Mouse (Mus musculus) embryonic fibroblast, embryonic 13.5 days (primary cell): ENCODE results near the gene Mtor.

Source experiments
- CTCF ChIP-seq: IDR thresholded peaks from 2 replicates; pipeline ENCODE4 v1.5.1; 2011; ENCODE audit warnings: mild to moderate bottlenecking, control low read depth, low read length, moderate library complexity, borderline replicate concordance; ENCODE audit not compliant: insufficient read depth
- POLR2A ChIP-seq: IDR thresholded peaks from 2 replicates; pipeline ENCODE4 v1.6.1; 2011; ENCODE audit warnings: low read depth, mild to moderate bottlenecking, control low read depth, low read length, moderate library complexity

DNA sequence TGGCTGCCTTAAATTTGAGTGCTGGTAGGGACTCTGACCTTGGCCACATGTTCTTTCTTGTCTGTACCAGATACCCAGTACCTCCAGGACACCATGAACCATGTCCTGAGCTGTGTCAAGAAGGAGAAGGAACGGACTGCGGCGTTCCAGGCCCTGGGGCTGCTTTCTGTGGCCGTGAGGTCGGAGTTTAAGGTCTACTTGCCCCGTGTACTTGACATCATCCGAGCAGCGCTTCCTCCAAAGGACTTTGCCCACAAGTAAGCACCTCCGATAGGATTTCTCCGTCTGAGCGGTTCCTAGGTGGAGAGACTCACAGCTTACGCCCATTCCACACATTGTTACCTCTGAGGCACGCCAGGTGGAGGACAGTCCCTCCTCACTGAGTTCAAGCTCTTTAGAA lies 14.3 kb downstream of the Mtor start:
- TF ChIP-seq CTCF: no peak
- no peak for TF ChIP-seq POLR2A
